Mouse (Mus musculus) layer of hippocampus, adult 11-12 months (tissue): ENCODE measurements around the gene Dkk1.
"Not testable (repeated sequence)": the region's sequence is repeated elsewhere in the genome, so short reads cannot be mapped to it uniquely, and the experiment has no call there.

Source experiments
- DNase-seq: peaks from one replicate; pipeline ENCODE4 v3.0.0; 2022; ENCODE audit warnings: low spot score

Dkk1 gene

GRCm38 (mm10) chr19:30549044-30549853 is at the start of gene Dkk1:
Gene Dkk1, minus strand, starts transcription at chr19:30549665.
- no peak for DNase-seq

GRCm38 (mm10) chr19:30586366-30586765 is 36.9 kb upstream of the Dkk1 start:
- DNase-seq = no peak

GRCm38 (mm10) chr19:30564516-30564915 is 15.1 kb upstream of the Dkk1 start:
- DNase-seq = no peak

GRCm38 (mm10) chr19:30563876-30564275 is 14.4 kb upstream of the Dkk1 start:
- DNase-seq = no peak

- DNase-seq = no peak
Observed at GRCm38 (mm10) chr19:30558024-30558423, 8.6 kb upstream of the Dkk1 start.

- peak; percentile 71 for DNase-seq
Observed at GRCm38 (mm10) chr19:30554467-30554881, 5.0 kb upstream of the Dkk1 start.

- no peak for DNase-seq
Observed at GRCm38 (mm10) chr19:30553740-30554139, 4.3 kb upstream of the Dkk1 start.

GRCm38 (mm10) chr19:30552260-30552659 is 2.8 kb upstream of the Dkk1 start:
- DNase-seq = no peak

- DNase-seq = no peak
Observed at GRCm38 (mm10) chr19:30549854-30550647, 586 bp upstream of the Dkk1 start.

- DNase-seq = no peak
Observed at GRCm38 (mm10) chr19:30548411-30549043, 938 bp downstream of the Dkk1 start.

- DNase-seq = not testable (repeated sequence)
Observed at GRCm38 (mm10) chr19:30539365-30539941, 10.0 kb downstream of the Dkk1 start.

- DNase-seq = no peak
Observed at GRCm38 (mm10) chr19:30516771-30517170, 32.7 kb downstream of the Dkk1 start.

GRCm38 (mm10) chr19:30510481-30510880 is 39.0 kb downstream of the Dkk1 start:
- no peak for DNase-seq

GRCm38 (mm10) chr19:30505497-30505896 is 44.0 kb downstream of the Dkk1 start:
- no peak for DNase-seq
